Mouse (Mus musculus): ENCODE measurements around the gene Paxbp1. TPM values are rescaled to one million over a fixed set of nuclear protein-coding genes. Genes with fewer than 3 reads are reported as not detected.

The Paxbp1 gene
- total RNA-seq, 2 experiments from 2014 or later = 73.6 to 90.7 TPM

DNA sequence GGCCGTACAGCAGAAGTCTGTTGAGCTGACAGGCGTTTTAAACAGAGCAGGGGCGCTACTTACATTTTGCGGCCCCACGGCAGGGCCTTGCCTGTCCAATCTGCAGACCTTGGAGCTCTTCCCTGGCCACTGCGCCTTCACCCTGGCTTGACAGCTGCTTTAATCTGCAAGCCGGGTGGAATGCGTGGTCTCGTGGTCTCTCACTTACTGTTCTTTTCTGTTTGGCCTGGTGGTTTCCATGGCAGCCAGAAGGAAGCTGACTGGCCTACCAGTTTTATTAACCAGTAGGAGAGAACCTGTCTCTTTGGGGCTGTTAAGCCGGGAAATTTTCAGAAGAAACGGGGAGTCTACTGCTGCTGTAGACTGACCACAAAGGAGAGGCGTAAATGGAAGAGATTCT lies 24.6 kb upstream of the Paxbp1 start:
- H3K27ac ChIP-seq = peak overlapping the region; percentile 72
- H3K4me3 ChIP-seq = peak overlapping the region; percentile 40
- TF ChIP-seq CTCF (conservative IDR thresholded peaks at IDR 0.05) = no peak
- peak; percentile 35 to 40 for DNase-seq (ENCODE audit: low spot score in 2 of 2)

DNA sequence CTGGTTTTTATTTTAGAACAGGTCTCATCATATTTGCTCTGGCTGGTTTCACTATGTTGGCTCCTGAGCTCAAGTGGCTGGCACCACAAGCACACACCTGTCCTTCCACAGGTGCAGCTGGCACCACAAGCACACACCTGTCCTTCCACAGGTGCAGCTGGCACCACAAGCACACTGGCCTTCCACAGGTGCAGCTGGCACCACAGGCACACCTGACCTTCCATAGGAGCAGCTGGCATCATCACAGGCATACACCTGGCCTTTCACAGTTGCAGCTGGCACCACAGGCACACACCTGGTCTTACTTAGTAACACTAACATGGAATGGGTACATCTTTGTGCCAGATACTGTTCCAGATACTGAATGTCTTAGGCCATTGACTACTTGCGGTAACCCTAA lies 22.8 kb upstream of the Paxbp1 start:
- no peak for DNase-seq (ENCODE audit: low spot score in 2 of 2)
- no peak overlapping the region for H3K27ac ChIP-seq
- H3K4me3 ChIP-seq = no peak overlapping the region
- no peak for TF ChIP-seq CTCF (conservative IDR thresholded peaks at IDR 0.05)

DNA sequence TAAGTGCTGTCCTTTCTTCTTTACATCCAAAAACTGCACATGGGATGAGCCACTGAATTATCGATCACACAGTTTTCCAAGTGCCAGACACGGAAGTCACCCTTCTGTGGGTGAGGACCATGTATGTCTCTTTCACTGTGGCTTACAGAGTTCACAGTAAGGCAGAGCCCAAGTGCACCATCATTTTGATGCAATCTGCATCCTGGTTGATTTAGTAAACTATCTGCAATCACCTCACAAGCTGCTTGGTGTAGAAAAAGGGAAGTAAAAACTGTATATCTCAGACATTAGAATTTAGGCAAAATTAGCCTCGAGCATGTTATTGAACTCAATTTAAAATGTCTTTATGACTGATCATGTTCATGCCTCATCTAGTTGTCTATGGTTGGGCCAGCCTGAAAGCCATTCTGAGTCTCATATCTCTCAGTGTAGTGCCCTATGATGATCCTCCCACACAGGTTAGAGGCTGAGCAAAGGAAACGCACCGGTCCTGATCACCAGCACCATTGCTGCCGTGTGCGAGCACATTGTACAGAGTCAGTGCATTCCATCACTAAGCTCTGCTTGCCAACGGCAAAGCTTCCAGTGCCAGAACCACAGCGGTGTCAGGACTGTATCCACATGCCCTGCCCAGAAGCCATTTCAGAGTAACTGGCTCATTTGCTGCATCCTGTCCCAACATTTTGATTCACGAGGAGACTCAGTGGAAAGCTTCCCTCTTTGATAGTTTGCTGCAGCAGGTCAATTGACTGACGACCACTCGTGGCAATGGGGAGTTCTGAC lies 20.4 kb upstream of the Paxbp1 start:
- no peak for DNase-seq (ENCODE audit: low spot score in 2 of 2)
- no peak overlapping the region for H3K27ac ChIP-seq
- H3K4me3 ChIP-seq = no peak overlapping the region
- TF ChIP-seq CTCF (conservative IDR thresholded peaks at IDR 0.05) = no peak

DNA sequence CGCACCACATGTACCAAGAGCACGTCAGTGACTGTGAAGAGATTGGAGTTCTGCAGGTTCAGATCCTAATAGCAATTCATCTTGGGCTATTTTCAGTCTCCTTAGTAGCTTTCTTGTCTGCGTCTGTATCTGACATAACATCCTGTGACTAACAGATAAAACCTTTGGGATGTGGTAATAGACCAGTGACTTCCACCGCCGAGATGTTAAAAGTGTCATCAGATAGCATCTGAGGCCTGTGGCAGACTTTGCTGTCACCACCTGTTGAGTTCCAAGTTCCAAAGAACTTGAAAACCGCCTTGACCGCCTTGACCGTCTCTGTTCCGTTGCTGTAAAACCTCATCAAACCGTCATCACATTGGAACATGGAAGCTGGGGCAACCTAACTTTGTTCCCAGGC lies 19.4 kb upstream of the Paxbp1 start:
- Histone ChIP-seq H3K4me3 (no peak overlapping the region), H3K27ac (no peak overlapping the region)
- TF ChIP-seq CTCF (conservative IDR thresholded peaks at IDR 0.05) = no peak
- no peak for DNase-seq (ENCODE audit: low spot score in 2 of 2)

DNA sequence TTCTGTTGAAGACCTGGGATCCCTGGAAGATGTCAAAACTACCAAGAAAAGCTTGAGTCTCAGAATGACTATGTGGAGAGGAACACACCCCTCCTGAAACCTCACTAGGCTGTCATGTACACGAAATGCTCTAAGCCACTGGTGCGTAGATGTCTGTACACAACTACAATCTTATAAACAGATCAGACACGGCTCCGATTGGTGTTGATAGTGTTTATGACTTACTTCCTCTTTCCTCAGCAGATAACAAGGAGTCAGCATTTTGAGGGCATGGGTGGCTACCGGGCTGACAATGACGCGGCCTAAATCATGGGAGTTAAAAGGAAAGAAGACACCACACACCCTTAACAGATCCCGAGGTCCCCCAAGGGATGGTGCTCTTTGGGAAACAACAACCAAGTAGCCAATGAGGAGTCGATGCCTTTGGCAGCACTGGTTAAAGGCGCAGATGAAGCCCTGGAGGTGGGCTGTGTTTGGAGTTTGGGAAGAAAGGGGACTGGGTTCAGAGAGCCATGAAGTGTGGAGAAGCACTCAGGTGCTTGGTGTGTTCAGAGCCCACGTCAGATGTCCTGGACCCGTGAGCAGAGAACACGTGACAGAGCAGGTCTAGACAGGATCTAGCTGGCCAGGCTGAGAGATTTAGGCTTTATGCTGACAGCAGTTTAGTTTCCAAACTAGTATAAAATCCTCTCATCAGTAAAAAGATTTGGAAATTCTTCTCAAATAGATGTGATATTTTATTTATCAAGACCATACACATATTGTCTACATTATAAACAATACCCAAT lies 17.4 kb upstream of the Paxbp1 start:
- Histone ChIP-seq H3K4me3 (no peak overlapping the region), H3K27ac (no peak overlapping the region)
- DNase-seq (ENCODE audit: low spot score in 2 of 2) = no peak
- no peak for TF ChIP-seq CTCF (conservative IDR thresholded peaks at IDR 0.05)

DNA sequence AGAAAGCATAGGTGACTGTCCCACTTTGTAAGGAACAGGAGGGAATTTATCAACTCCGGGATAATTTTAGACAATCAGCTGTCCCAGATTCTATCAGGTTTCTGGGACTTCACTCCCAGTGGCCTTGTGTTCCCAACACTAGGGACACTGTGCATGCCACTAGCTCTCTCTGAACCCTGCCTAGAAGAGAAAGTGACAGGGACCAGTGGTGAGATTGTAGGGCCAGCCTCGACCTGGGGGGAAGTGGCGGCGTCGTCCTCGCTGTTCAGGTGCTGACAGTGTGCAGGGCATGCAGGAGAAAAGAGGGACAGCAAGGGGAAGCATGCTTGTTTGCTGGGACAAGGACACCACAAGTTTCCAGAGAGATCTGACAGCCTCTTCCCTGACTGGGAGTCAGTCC lies 13.4 kb upstream of the Paxbp1 start:
- TF ChIP-seq CTCF (conservative IDR thresholded peaks at IDR 0.05) = no peak
- DNase-seq (ENCODE audit: low spot score in 2 of 2) = no peak
- Histone ChIP-seq H3K27ac (no peak overlapping the region), H3K4me3 (no peak overlapping the region)

DNA sequence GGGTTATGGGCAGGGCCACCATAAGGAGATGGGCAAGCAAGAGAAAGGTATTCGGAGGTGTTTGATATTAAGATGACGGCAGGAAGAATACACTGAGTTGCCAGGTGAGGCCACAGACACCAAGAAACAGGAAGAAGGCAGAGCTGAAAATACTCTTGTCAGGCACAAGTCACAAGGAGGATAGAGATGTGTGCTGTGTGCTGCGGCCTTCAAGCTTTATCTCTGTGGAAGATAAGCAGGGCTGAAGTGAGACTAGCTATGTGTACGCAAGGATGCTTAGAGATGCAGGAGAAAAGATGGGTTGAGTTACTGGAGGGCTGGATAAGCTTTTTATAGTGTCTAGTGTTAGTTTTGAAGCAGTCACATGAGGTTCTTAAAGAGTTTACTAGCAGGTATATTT lies 12.9 kb upstream of the Paxbp1 start:
- Histone ChIP-seq H3K4me3 (no peak overlapping the region), H3K27ac (peak overlapping the region; percentile 43)
- DNase-seq (ENCODE audit: low spot score in 2 of 2) = no peak
- TF ChIP-seq CTCF (conservative IDR thresholded peaks at IDR 0.05) = no peak

DNA sequence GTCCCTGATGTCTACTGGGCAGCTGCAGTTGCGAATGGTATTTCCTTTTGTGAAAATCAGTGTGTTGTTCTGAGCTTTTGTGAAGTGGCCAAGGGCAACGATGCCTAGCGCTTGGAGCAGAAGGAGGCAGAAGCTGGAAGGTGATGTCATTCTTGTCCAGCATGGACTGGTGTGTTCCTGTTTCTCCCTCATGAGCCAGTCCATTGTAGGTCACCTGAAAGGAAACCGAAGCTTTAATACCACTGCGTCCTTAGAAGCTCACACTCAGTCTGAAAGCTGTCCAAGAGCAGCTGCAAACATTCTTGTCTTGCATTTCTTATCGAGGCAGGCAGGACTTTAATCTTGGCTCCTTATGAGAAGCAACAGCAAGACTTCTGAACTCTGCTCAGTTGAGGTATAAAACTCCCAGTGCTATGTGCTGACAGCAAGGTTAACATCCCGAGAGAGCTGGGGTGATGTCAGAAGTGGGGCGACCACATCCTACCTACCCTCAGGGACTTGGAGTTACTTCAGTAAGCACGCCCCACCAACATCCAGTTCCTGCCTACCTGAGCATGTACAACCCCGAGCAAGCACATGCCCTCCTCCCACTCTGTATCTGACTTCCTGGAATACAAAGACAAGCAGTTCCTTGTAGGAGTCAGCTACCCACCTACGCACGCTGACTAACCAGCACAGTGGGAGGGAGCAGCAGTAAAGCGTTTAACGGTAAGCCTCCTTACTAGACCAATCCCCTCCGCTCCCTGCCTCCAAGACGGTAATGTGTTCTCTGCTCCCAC lies 11.9 kb upstream of the Paxbp1 start:
- peak; percentile 36 to 72 for DNase-seq (ENCODE audit: low spot score in 2 of 2)
- no peak overlapping the region; the same call in 1 of the 2 replicates for H3K4me3 ChIP-seq
- no peak for TF ChIP-seq CTCF (conservative IDR thresholded peaks at IDR 0.05)
- peak overlapping the region; percentile 43 for H3K27ac ChIP-seq

DNA sequence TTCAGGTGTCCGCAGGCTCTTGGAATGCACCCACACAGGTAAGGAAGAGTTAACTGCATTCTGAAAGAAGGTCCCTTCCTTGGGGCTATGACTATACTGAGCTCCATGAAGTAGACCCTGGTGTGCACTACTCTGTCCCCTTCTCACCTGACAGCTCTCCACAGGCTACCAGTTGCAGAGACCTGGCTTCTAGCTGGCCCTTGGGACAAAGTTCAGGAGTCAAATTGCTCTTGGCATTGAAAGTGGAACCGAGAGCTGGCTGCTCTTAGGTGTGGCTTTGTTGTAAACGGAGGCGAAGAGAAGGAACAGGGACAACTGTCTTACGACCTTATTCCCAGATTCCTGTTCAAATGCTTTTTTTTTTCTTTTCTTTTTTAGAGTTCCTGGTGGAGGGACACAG lies 10.8 kb upstream of the Paxbp1 start:
- Histone ChIP-seq H3K27ac (no peak overlapping the region), H3K4me3 (no peak overlapping the region)
- no peak for TF ChIP-seq CTCF (conservative IDR thresholded peaks at IDR 0.05)
- no peak for DNase-seq (ENCODE audit: low spot score in 2 of 2)

DNA sequence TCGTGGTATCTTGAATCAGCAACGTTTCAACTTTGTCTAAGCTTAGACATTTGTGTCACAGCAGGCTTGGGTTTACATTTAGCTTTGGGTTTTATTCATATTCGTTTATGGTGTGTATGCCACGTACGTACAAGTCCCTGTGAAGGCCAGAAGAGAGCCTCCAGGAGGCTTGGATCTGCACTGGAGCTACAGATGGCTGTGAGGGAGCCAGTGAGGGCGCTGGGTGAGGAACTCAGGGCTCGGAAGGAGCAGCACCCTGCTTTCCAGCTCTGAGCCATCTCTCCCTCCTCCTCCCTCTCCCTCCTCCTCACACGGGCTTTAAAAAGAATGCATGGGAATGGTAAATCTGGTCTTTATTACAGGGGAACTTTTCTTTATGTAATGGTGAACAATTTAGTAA lies 9.3 kb upstream of the Paxbp1 start:
- no peak for DNase-seq (ENCODE audit: low spot score in 2 of 2)
- Histone ChIP-seq H3K4me3 (no peak overlapping the region), H3K27ac (no peak overlapping the region)
- no peak for TF ChIP-seq CTCF (conservative IDR thresholded peaks at IDR 0.05)

DNA sequence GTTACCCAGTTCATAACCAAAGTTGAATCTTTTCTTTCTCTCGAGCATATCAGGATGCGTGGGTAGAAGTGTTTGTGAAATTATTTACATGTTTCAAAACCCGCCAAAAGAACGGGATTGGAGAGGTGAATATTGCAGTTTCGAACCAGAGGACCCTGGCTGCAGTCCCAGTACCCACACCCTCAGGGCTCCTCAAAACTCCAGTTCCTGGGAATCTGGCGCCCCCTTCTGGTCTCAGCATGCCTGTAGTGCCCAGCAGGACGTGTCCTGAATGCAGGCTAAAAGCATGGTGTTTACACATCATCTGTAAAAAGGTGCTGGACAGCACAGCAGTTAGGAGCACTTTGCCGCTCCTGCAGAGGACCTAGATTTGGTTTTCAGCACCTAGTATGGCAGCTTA lies 1.2 kb upstream of the Paxbp1 start:
- H3K27ac ChIP-seq = no peak overlapping the region
- TF ChIP-seq CTCF (conservative IDR thresholded peaks at IDR 0.05) = peak; percentile 73
- DNase-seq (ENCODE audit: low spot score in 2 of 2) = peak in 1 of 2 experiments; percentile 10
- H3K4me3 ChIP-seq = no peak overlapping the region

DNA sequence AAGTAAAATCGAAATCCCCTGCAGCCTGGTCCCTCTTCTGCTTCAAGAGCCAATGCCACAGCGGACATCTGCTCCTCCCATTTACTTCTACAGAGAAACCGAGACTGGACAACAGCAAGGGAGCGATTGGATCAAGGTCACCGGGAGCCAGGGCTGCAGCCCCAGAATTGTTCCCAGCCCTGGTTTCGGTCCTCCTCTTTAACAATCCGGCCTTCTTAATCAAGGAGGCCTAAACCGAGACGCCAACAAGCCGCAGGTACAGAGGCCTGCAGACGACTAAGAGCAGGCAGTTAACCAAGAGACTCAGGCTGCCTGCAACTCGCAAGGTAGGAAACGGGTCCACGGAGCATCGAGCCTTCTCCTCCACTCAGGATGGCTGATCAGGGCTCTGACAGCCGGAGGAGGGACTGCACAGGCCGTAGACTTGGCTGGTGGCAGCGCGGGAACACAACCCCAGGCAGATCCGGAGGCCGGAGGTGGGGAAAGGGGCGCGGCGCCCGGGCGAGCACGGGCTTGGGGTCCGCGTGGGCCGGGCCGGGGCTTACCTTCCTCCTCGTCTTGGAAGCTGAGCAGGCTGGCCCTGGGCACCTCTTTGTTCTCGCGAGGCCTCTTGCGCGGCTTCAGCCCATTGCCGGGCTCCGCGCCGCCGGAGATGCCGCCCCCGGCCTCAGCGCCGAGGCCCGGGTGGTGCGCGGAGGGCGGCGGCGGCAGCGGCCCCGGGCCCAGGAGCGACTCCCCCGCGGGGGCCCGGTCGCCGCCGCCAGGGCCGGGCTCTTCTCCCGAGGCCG lies 688 bp downstream of the Paxbp1 start:
- Histone ChIP-seq H3K4me3 (peak overlapping the region; percentile 96), H3K27ac (peak overlapping the region; percentile 93)
- TF ChIP-seq CTCF (conservative IDR thresholded peaks at IDR 0.05) = no peak
- peak; percentile 21 to 42 for DNase-seq (ENCODE audit: low spot score in 2 of 2)

Data from layer of hippocampus, adult 2 months (tissue).